Mouse (Mus musculus): ENCODE data around the gene Rxrb. TPM values are rescaled to one million over a fixed set of nuclear protein-coding genes. Genes with fewer than 3 reads are reported as not detected.

Rxrb gene
- polyA plus RNA-seq, 1 experiment from 2014 or later, result 37.7 TPM

GRCm38 (mm10) chr17:34037241-34037640 lies 5.6 kb downstream of the Rxrb start:
- 89% methylated on average over 7 of the region's 7 CpGs for WGBS
- H3K4me2 ChIP-seq (ENCODE audit: low read depth, low read length), result no peak overlapping the region

GRCm38 (mm10) chr17:34038440-34038839 lies 6.8 kb downstream of the Rxrb start:
- Histone ChIP-seq H3K4me2 (ENCODE audit: low read depth, low read length) (peak overlapping the region; percentile 41), H3K9me3 (replicated peaks; ENCODE audit: control insufficient read depth, low read length) (no peaks in the 10 kb centered on the region), H3K4me3 (replicated peaks; ENCODE audit: low read length) (peak overlapping the region; percentile 11), H3K27ac (ENCODE audit: low read length) (no peak overlapping the region), H3K4me1 (ENCODE audit: control insufficient read depth, insufficient read depth, low read length) (peaks cover 26% of the 10 kb centered on the region), H3K27me3 (ENCODE audit: control insufficient read depth, insufficient read depth, low read length) (0 out of 2 replicates have a peak, but pooled peaks cover 4% of the 10 kb centered on the region), H3K36me3 (ENCODE audit: control insufficient read depth, insufficient read depth, low read length) (peaks cover 24% of the 10 kb centered on the region), H3K9ac (ENCODE audit: low read length) (peak overlapping the region; percentile 47)
- WGBS, result 18% methylated on average over 20 of the region's 21 CpGs
- ATAC-seq (ENCODE audit: insufficient read depth, low FRiP score), result 0 out of 2 replicates have a peak, but pooled peaks have one; percentile 10

More at GRCm38 (mm10) chr17:34037241-34037640, 5.6 kb downstream of the Rxrb start:
- peaks cover 37% of the 10 kb centered on the region for H3K4me1 ChIP-seq (ENCODE audit: control insufficient read depth, insufficient read depth, low read length)
- H3K4me3 ChIP-seq (replicated peaks; ENCODE audit: low read length), result no peak overlapping the region
- no peak overlapping the region for H3K27ac ChIP-seq (ENCODE audit: low read length)
- no peak for ATAC-seq (ENCODE audit: insufficient read depth, low FRiP score)
- 0 out of 2 replicates have a peak, but pooled peaks cover 4% of the 10 kb centered on the region for H3K27me3 ChIP-seq (ENCODE audit: control insufficient read depth, insufficient read depth, low read length)
- H3K36me3 ChIP-seq (ENCODE audit: control insufficient read depth, insufficient read depth, low read length), result peaks cover 24% of the 10 kb centered on the region
- H3K9me3 ChIP-seq (replicated peaks; ENCODE audit: control insufficient read depth, low read length), result no peaks in the 10 kb centered on the region
- H3K9ac ChIP-seq (ENCODE audit: low read length), result no peak overlapping the region

GRCm38 (mm10) chr17:34038878-34039561 lies 7.4 kb downstream of the Rxrb start, which contains the start of gene Col11a2:
TSS of gene Col11a2 (plus strand) at chr17:34039437.
- WGBS, result 8% methylated on average over 27 of the region's 28 CpGs

GRCm38 (mm10) chr17:34039562-34040450 lies 8.2 kb downstream of the Rxrb start:
- Histone ChIP-seq H3K9ac (ENCODE audit: low read length) (peak overlapping the region; percentile 47; the same call in 1 of the 2 replicates), H3K4me3 (replicated peaks; ENCODE audit: low read length) (no peak overlapping the region), H3K4me2 (ENCODE audit: low read depth, low read length) (no peak overlapping the region), H3K9me3 (replicated peaks; ENCODE audit: control insufficient read depth, low read length) (no peaks in the 10 kb centered on the region), H3K4me1 (ENCODE audit: control insufficient read depth, insufficient read depth, low read length) (peaks cover 22% of the 10 kb centered on the region), H3K36me3 (ENCODE audit: control insufficient read depth, insufficient read depth, low read length) (peaks cover 20% of the 10 kb centered on the region), H3K27ac (ENCODE audit: low read length) (no peak overlapping the region), H3K27me3 (ENCODE audit: control insufficient read depth, insufficient read depth, low read length) (0 out of 2 replicates have a peak, but pooled peaks cover 4% of the 10 kb centered on the region)
- WGBS, result 22% methylated on average over 17 of the region's 17 CpGs
- ATAC-seq (ENCODE audit: insufficient read depth, low FRiP score), result no peak

More at GRCm38 (mm10) chr17:34038878-34039561, 7.4 kb downstream of the Rxrb start, which contains the start of gene Col11a2:
- H3K9ac ChIP-seq (ENCODE audit: low read length), result peak within 1 kb of the TSS; percentile 47
- H3K4me2 ChIP-seq (ENCODE audit: low read depth, low read length), result peak within 1 kb of the TSS; percentile 41
- H3K27me3 ChIP-seq (ENCODE audit: control insufficient read depth, insufficient read depth, low read length), result 0 out of 2 replicates have a peak, but pooled peaks cover 4% of the 10 kb centered on the region
- no peak within 1 kb of the TSS for H3K27ac ChIP-seq (ENCODE audit: low read length)
- no peaks in the 10 kb centered on the region for H3K9me3 ChIP-seq (replicated peaks; ENCODE audit: control insufficient read depth, low read length)
- peaks cover 22% of the 10 kb centered on the region for H3K4me1 ChIP-seq (ENCODE audit: control insufficient read depth, insufficient read depth, low read length)
- H3K36me3 ChIP-seq (ENCODE audit: control insufficient read depth, insufficient read depth, low read length), result peaks cover 24% of the 10 kb centered on the region
- ATAC-seq (ENCODE audit: insufficient read depth, low FRiP score), result peak; percentile 3; the same call in 1 of the 2 replicates
- H3K4me3 ChIP-seq (replicated peaks; ENCODE audit: low read length), result peak within 1 kb of the TSS; percentile 11

- H3K4me1 ChIP-seq (ENCODE audit: control insufficient read depth, insufficient read depth, low read length), result peaks cover 3% of the 10 kb centered on the region
- WGBS, result 78% methylated on average over 14 of the region's 14 CpGs
- no peaks in the 10 kb centered on the region for H3K36me3 ChIP-seq (ENCODE audit: control insufficient read depth, insufficient read depth, low read length)
- H3K27ac ChIP-seq (ENCODE audit: low read length), result no peak overlapping the region
- H3K27me3 ChIP-seq (ENCODE audit: control insufficient read depth, insufficient read depth, low read length), result no peaks in the 10 kb centered on the region
- H3K9me3 ChIP-seq (replicated peaks; ENCODE audit: control insufficient read depth, low read length), result peaks cover 8% of the 10 kb centered on the region; the same call in 1 of the 2 replicates
- H3K4me2 ChIP-seq (ENCODE audit: low read depth, low read length), result no peak overlapping the region
- no peak overlapping the region for H3K9ac ChIP-seq (ENCODE audit: low read length)
- no peak for ATAC-seq (ENCODE audit: insufficient read depth, low FRiP score)
- no peak overlapping the region for H3K4me3 ChIP-seq (replicated peaks; ENCODE audit: low read length)
These were observed 14.3 kb downstream of the Rxrb start for GRCm38 (mm10) chr17:34045941-34046340.

GRCm38 (mm10) chr17:34047404-34048050 lies 15.9 kb downstream of the Rxrb start:
- Histone ChIP-seq H3K9me3 (replicated peaks; ENCODE audit: control insufficient read depth, low read length) (peaks cover 8% of the 10 kb centered on the region; the same call in 1 of the 2 replicates), H3K4me3 (replicated peaks; ENCODE audit: low read length) (no peak overlapping the region), H3K36me3 (ENCODE audit: control insufficient read depth, insufficient read depth, low read length) (no peaks in the 10 kb centered on the region), H3K27me3 (ENCODE audit: control insufficient read depth, insufficient read depth, low read length) (no peaks in the 10 kb centered on the region), H3K9ac (ENCODE audit: low read length) (no peak overlapping the region), H3K4me2 (ENCODE audit: low read depth, low read length) (no peak overlapping the region), H3K27ac (ENCODE audit: low read length) (no peak overlapping the region), H3K4me1 (ENCODE audit: control insufficient read depth, insufficient read depth, low read length) (no peaks in the 10 kb centered on the region)
- 91% methylated on average over 5 of the region's 5 CpGs for WGBS
- no peak for ATAC-seq (ENCODE audit: insufficient read depth, low FRiP score)

- Histone ChIP-seq H3K27me3 (ENCODE audit: control insufficient read depth, insufficient read depth, low read length) (no peaks in the 10 kb centered on the region), H3K9ac (ENCODE audit: low read length) (no peak overlapping the region), H3K4me3 (replicated peaks; ENCODE audit: low read length) (no peak overlapping the region), H3K4me1 (ENCODE audit: control insufficient read depth, insufficient read depth, low read length) (no peaks in the 10 kb centered on the region), H3K36me3 (ENCODE audit: control insufficient read depth, insufficient read depth, low read length) (no peaks in the 10 kb centered on the region), H3K4me2 (ENCODE audit: low read depth, low read length) (no peak overlapping the region), H3K9me3 (replicated peaks; ENCODE audit: control insufficient read depth, low read length) (no peaks in the 10 kb centered on the region), H3K27ac (ENCODE audit: low read length) (no peak overlapping the region)
- WGBS, result 47% methylated on average over 7 of the region's 7 CpGs
- no peak for ATAC-seq (ENCODE audit: insufficient read depth, low FRiP score)
These were observed 25.6 kb downstream of the Rxrb start for GRCm38 (mm10) chr17:34057224-34057623.

- 39% methylated on average over 3 of the region's 3 CpGs for WGBS
- Histone ChIP-seq H3K36me3 (ENCODE audit: control insufficient read depth, insufficient read depth, low read length) (no peaks in the 10 kb centered on the region), H3K9ac (ENCODE audit: low read length) (no peak overlapping the region), H3K27me3 (ENCODE audit: control insufficient read depth, insufficient read depth, low read length) (no peaks in the 10 kb centered on the region), H3K4me3 (replicated peaks; ENCODE audit: low read length) (no peak overlapping the region), H3K9me3 (replicated peaks; ENCODE audit: control insufficient read depth, low read length) (no peaks in the 10 kb centered on the region), H3K4me1 (ENCODE audit: control insufficient read depth, insufficient read depth, low read length) (no peaks in the 10 kb centered on the region), H3K27ac (ENCODE audit: low read length) (no peak overlapping the region), H3K4me2 (ENCODE audit: low read depth, low read length) (no peak overlapping the region)
- no peak for ATAC-seq (ENCODE audit: insufficient read depth, low FRiP score)
These were observed 37.3 kb downstream of the Rxrb start for GRCm38 (mm10) chr17:34068864-34069263.
